Mouse (Mus musculus): Measurements from ENCODE around the gene Fasl.

- no peak for TF ChIP-seq CTCF (IDR thresholded peaks at IDR 0.05; ENCODE audit: extremely low read depth, insufficient read depth, insufficient read length, insufficient replicate concordance)
- no peak for TF ChIP-seq POLR2A (IDR thresholded peaks at IDR 0.05; ENCODE audit: low read depth, low read length)
Observed at GRCm38 (mm10) chr1:161742481-161743267, 45.6 kb downstream of the Fasl start.

All from spleen, adult 2 months (tissue).